Mouse (Mus musculus) neural tube, embryonic 15.5 days (tissue): ENCODE measurements around the gene Sidt2. TPM values are rescaled to one million over a fixed set of nuclear protein-coding genes. Genes with fewer than 3 reads are reported as not detected.
A peak's percentile ranks its signal among the peaks of the same experiment; 100 is the strongest.

Source experiments
- ATAC-seq: fragments of 200-750 bp; cut with Nextera tagmentation; 2 replicates; pipeline ENCODE4 v1.8.0; 2017; ENCODE audit warnings: mild to moderate bottlenecking, moderate TSS enrichment, moderate library complexity; ENCODE audit not compliant: low FRiP score
- H3K27ac ChIP-seq: fragments of 300-500 bp; sonication (generic); replicated peaks from 2 replicates; pipeline ENCODE4 v1.5.1; 2015; ENCODE audit warnings: mild to moderate bottlenecking, inconsistent platforms
- H3K27me3 ChIP-seq: fragments of 300-500 bp; sonication (generic); replicated peaks from 2 replicates; pipeline ENCODE4 v1.6.1; 2015; ENCODE audit warnings: inconsistent platforms
- H3K36me3 ChIP-seq: fragments of 300-500 bp; sonication (generic); 2 replicates; pipeline ENCODE4 v1.6.1; 2015; ENCODE audit warnings: inconsistent platforms
- H3K4me1 ChIP-seq: fragments of 300-500 bp; sonication (generic); 2 replicates; pipeline ENCODE4 v1.6.1; 2015; ENCODE audit warnings: inconsistent platforms
- H3K4me2 ChIP-seq: fragments of 300-500 bp; sonication (generic); 2 replicates; pipeline ENCODE4 v1.6.1; 2015; ENCODE audit warnings: inconsistent platforms, mild to moderate bottlenecking, moderate library complexity
- H3K4me3 ChIP-seq: fragments of 300-500 bp; sonication (generic); replicated peaks from 2 replicates; pipeline ENCODE4 v1.5.1; 2015; ENCODE audit warnings: mild to moderate bottlenecking, inconsistent platforms
- H3K9ac ChIP-seq: fragments of 300-500 bp; sonication (generic); replicated peaks from 2 replicates; pipeline ENCODE4 v1.6.1; 2015; ENCODE audit warnings: mild to moderate bottlenecking, inconsistent platforms
- H3K9me3 ChIP-seq: fragments of 300-500 bp; sonication (generic); replicated peaks from 2 replicates; pipeline ENCODE4 v1.6.1; 2016; ENCODE audit warnings: inconsistent platforms
- WGBS: fragments of 180-500 bp; shearing (Covaris S2); methylation state at CpG from one replicate; pipeline ENCODE4 v1.1.7; 2015; ENCODE audit warnings: mixed read lengths; 5-methylcytosine and 5-hydroxymethylcytosine counted together
- polyA plus RNA-seq: library from polyadenylated mRNA; unstranded; fragments of >200 nt; fragmentation: Nextera tagmentation; extraction: Ambion mirVana; gene quantifications from 2 replicates; pipeline ENCODE4 v1.2.1, GENCODE M21; 2015

Gene Sidt2
- polyA plus RNA-seq, 1 experiment from 2014 or later: 49.2 TPM

DNA sequence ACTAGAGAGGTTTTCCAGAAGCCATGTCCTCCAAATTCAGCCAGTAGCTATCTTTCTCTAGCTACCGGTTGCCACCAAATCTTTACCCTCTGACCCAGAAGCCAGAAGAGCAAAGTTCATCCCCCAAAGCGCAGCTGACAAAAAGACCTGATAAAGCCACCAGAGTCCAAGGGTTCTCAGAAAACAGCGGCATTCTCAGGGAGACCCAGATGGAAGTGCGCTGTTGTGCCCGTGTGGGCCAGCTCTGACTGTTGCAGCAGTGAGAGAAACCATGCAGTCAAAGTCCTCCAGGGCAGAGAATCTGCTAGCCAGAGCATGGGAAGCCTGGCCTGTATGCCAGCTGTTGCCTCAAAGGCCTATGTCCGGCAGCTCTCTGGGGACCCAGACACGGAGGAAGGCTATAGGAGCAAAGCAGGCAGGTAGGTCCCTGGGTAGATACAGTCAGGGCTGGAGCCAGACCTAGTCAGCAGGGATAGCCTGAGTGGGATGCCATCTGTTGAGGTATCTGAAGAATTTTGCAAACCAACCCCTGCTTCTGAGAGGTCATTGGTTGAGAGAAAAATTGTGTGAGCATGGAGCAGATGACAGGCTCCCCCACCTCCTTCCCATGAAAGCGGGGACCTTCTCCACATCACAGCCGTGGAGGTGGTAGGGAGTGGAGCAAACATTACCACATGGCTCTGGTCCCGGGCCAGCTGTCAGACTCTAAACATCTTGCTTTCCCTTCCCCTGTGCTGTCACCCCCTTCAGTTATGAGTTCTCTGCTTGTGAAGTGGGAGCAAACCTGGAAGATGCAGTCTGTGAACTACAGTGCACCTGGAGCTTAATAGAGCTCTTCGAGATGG, 22.3 kb downstream of the Sidt2 start:
- no peak overlapping the region for H3K9ac ChIP-seq
- no peaks in the 10 kb centered on the region for H3K9me3 ChIP-seq
- no peak overlapping the region for H3K4me2 ChIP-seq
- H3K27me3 ChIP-seq: 0 out of 2 replicates have a peak, but pooled peaks cover 6% of the 10 kb centered on the region
- H3K4me1 ChIP-seq: peaks cover 14% of the 10 kb centered on the region
- no peak for ATAC-seq
- whole genome bisulfite sequencing: 81% methylated on average over 11 of the region's 11 CpGs
- H3K4me3 ChIP-seq: no peak overlapping the region
- H3K36me3 ChIP-seq: peaks cover 34% of the 10 kb centered on the region
- H3K27ac ChIP-seq: no peak overlapping the region

- H3K36me3 ChIP-seq: peaks cover 42% of the 10 kb centered on the region
- 58% methylated on average over 1 of the region's 1 CpGs for WGBS
- H3K27ac ChIP-seq: no peak overlapping the region
- peaks cover 14% of the 10 kb centered on the region for H3K4me1 ChIP-seq
- 0 out of 2 replicates have a peak, but pooled peaks cover 6% of the 10 kb centered on the region for H3K27me3 ChIP-seq
- H3K4me3 ChIP-seq: no peak overlapping the region
- no peak for ATAC-seq
- H3K4me2 ChIP-seq: no peak overlapping the region
- no peaks in the 10 kb centered on the region for H3K9me3 ChIP-seq
- no peak overlapping the region for H3K9ac ChIP-seq
Measured at GRCm38 (mm10) chr9:45931958-45932357, 23.1 kb downstream of the Sidt2 start.

DNA sequence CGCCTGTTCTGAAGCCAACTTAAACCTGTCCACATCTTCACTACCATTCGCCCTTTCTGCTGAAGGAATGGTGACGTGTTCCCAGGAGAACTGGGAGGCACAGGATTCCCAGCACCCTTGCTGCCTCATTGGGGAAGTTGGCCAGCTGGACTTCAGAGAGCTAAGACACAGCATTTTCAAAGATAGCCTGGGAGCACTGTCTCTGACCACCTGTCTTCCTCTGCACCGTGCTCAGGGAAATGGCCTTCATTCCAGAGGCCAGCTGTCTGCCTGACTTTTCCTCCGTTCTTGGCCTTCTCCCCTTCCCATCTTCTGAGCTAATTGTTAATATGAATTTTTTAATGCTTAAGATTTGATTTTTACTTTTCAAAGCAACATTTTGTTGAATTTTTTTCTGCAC, 25.8 kb downstream of the Sidt2 start:
- H3K4me2 ChIP-seq: no peak overlapping the region
- 90% methylated on average over 5 of the region's 5 CpGs for WGBS
- H3K4me3 ChIP-seq: no peak overlapping the region
- H3K27me3 ChIP-seq: no peaks in the 10 kb centered on the region
- peaks cover 63% of the 10 kb centered on the region for H3K36me3 ChIP-seq
- no peaks in the 10 kb centered on the region for H3K9me3 ChIP-seq
- 0 out of 2 replicates have a peak, but pooled peaks cover 3% of the 10 kb centered on the region for H3K4me1 ChIP-seq
- ATAC-seq: no peak
- no peak overlapping the region for H3K27ac ChIP-seq
- H3K9ac ChIP-seq: no peak overlapping the region

DNA sequence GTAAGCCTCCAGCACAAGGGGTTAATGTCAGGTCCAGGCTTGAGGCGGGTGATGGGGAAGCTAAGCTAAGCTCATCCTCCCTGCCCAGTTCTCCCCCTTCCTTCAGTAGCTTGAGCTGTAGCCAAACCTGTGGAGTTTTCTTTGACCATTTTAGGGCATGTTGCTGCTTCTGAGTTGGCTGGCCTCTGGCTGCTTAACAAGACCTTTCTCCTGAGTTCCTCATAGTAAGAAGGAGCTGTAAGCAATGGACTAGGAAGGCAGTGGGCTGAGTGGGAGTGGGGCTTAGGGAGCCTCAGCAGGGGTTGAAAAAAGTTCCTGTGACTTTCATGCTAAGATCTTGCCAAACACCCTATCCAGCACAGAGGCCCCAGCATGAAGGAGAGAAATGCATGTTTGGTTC, 35.2 kb downstream of the Sidt2 start:
- ATAC-seq: no peak
- peaks cover 77% of the 10 kb centered on the region for H3K36me3 ChIP-seq
- WGBS: 75% methylated on average over 1 of the region's 1 CpGs

DNA sequence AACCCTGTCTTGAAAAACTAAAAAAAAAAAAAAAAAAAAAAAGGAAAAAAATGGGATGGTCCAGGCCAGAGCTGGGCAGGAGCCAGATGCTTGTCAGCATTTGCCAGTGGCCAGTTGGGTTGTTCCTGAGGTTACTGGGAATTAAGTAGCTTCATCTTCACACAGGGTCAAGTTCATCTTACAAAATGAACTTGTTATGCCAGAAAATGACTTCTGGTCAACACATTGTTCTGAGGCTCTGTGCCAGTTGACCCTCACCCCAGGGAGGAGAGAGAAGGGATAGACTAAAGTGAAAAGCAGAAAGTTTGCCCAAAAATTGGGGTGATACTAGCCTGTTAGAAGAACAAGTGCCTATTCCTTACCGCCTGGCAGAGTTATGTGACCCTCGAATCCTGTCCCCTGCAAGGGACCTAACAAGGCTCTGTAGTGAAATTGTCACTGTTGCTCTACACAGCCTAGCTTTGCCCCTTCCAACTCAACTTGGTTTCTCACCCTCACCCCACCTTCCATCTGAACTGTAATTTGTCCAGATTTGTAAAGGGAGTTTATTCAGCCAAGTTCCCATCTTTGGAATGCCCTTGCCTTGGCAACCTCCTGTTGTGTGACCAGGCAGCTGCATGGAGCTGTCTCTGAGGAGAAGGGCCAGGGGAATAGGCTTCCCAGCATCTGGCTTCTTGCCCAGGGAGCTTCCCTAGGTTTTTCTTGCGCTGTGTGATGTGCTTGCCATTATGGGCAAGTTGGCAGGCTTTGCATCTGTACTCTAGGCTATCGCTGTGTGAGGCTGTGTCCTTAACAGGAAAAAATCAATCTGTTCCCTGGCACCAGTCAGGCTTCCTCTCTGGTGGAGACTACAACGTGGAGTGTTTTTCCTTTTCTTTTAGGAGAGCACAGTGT, 37.8 kb downstream of the Sidt2 start:
- Histone ChIP-seq H3K36me3 (peaks cover 82% of the 10 kb centered on the region), H3K4me3 (no peak overlapping the region), H3K9me3 (no peaks in the 10 kb centered on the region), H3K27ac (peak overlapping the region; percentile 77), H3K9ac (no peak overlapping the region), H3K27me3 (no peaks in the 10 kb centered on the region), H3K4me1 (peaks cover 11% of the 10 kb centered on the region), H3K4me2 (no peak overlapping the region)
- ATAC-seq: peak; percentile 91
- WGBS: 55% methylated on average over 5 of the region's 5 CpGs

More for the DNA sequence above, 35.2 kb downstream of the Sidt2 start:
- H3K9me3 ChIP-seq: no peaks in the 10 kb centered on the region
- H3K9ac ChIP-seq: no peak overlapping the region
- H3K27ac ChIP-seq: no peak overlapping the region
- peaks cover 11% of the 10 kb centered on the region for H3K4me1 ChIP-seq
- no peak overlapping the region for H3K4me3 ChIP-seq
- H3K27me3 ChIP-seq: no peaks in the 10 kb centered on the region
- H3K4me2 ChIP-seq: no peak overlapping the region

GRCm38 (mm10) chr9:45915659-45916058, 39.4 kb downstream of the Sidt2 start:
- Histone ChIP-seq H3K36me3 (peaks cover 84% of the 10 kb centered on the region), H3K4me1 (peaks cover 11% of the 10 kb centered on the region), H3K4me3 (no peak overlapping the region), H3K9me3 (no peaks in the 10 kb centered on the region), H3K27me3 (no peaks in the 10 kb centered on the region), H3K9ac (no peak overlapping the region), H3K4me2 (no peak overlapping the region), H3K27ac (no peak overlapping the region)
- WGBS: 92% methylated on average over 2 of the region's 2 CpGs
- ATAC-seq: no peak

GRCm38 (mm10) chr9:45911673-45912072, 43.4 kb downstream of the Sidt2 start:
- H3K4me1 ChIP-seq: peaks cover 18% of the 10 kb centered on the region
- no peak overlapping the region for H3K27ac ChIP-seq
- H3K27me3 ChIP-seq: no peaks in the 10 kb centered on the region
- H3K9me3 ChIP-seq: no peaks in the 10 kb centered on the region
- H3K4me2 ChIP-seq: no peak overlapping the region
- H3K9ac ChIP-seq: no peak overlapping the region
- no peak overlapping the region for H3K4me3 ChIP-seq
- H3K36me3 ChIP-seq: peaks cover 73% of the 10 kb centered on the region
- ATAC-seq: no peak
- WGBS: 81% methylated on average over 1 of the region's 1 CpGs

GRCm38 (mm10) chr9:45910995-45911394, 44.1 kb downstream of the Sidt2 start:
- Histone ChIP-seq H3K27ac (no peak overlapping the region), H3K36me3 (peaks cover 72% of the 10 kb centered on the region), H3K4me1 (peaks cover 18% of the 10 kb centered on the region), H3K4me2 (no peak overlapping the region), H3K4me3 (no peak overlapping the region), H3K27me3 (no peaks in the 10 kb centered on the region), H3K9ac (no peak overlapping the region), H3K9me3 (no peaks in the 10 kb centered on the region)
- 95% methylated on average over 3 of the region's 3 CpGs for WGBS
- ATAC-seq: no peak

GRCm38 (mm10) chr9:45907078-45907428, 48.0 kb downstream of the Sidt2 start:
- 0% methylated on average over 19 of the region's 19 CpGs for WGBS
- Histone ChIP-seq H3K4me2 (peak overlapping the region; percentile 74), H3K4me1 (peaks cover 31% of the 10 kb centered on the region), H3K9ac (peak overlapping the region; percentile 98), H3K9me3 (no peaks in the 10 kb centered on the region), H3K4me3 (peak overlapping the region; percentile 87), H3K36me3 (peaks cover 39% of the 10 kb centered on the region), H3K27ac (peak overlapping the region; percentile 98), H3K27me3 (no peaks in the 10 kb centered on the region)
- ATAC-seq: peak; percentile 36

DNA sequence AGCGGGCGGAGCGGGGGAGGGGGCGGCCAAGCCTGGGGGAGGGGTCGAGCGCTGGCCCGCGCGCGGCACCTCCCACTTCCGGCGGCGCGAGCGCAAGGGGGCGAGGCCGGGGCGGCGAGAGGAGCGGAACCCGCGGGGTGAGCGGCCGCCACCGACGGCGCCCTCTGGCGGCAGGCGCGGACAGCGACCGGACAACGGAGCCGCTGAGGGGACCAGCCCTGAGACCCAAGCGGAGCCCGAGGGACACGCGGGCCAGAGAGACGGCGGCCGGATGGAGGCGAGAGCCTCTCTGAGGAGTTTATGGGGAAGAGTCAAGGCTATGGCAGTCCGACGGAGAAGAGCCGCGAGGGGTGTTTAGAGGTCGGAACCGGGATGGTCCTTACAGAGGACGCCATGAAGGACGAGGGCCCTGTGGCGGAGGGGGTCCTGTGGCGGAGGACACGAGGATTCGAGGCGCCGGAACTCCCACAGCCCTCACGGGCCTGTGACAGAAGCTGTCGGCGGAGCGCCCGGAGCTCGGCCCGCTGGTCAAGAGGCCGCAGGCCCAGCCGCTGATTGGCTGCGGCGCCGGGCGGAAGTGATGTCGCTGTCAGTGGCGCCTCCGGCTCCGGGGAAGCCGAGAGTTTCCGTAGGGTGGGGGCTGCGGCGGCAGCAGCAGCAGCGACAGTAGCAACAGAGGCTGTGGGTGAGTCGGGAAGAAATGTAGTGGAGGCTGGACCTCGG, 48.5 kb downstream of the Sidt2 start, which contains the start of the genes Pcsk7 and Rnf214:
Pcsk7 (plus strand) TSS at position 143 of the 723 bp plus-strand sequence.
Rnf214 (minus strand) TSS at position 557 of the 723 bp plus-strand sequence.
- Histone ChIP-seq H3K9me3 (no peaks in the 10 kb centered on the region), H3K4me3 (peak within 1 kb of the TSS; percentile 87), H3K4me2 (peak within 1 kb of the TSS; percentile 74), H3K27ac (peak within 1 kb of the TSS; percentile 98), H3K4me1 (peaks cover 31% of the 10 kb centered on the region), H3K36me3 (peaks cover 39% of the 10 kb centered on the region), H3K9ac (peak within 1 kb of the TSS; percentile 98), H3K27me3 (no peaks in the 10 kb centered on the region)
- ATAC-seq: peak; percentile 95
- under 1% methylated on average over 76 of the region's 80 CpGs for WGBS

- Histone ChIP-seq H3K27me3 (no peaks in the 10 kb centered on the region), H3K4me1 (peaks cover 31% of the 10 kb centered on the region), H3K9me3 (no peaks in the 10 kb centered on the region), H3K9ac (peak overlapping the region; percentile 98), H3K4me2 (peak overlapping the region; percentile 74), H3K4me3 (peak overlapping the region; percentile 87), H3K36me3 (peaks cover 34% of the 10 kb centered on the region), H3K27ac (peak overlapping the region; percentile 98)
- under 1% methylated on average over 22 of the region's 27 CpGs for WGBS
- ATAC-seq: peak; percentile 36
Measured at GRCm38 (mm10) chr9:45905811-45906237, 49.2 kb downstream of the Sidt2 start.
